Mouse (Mus musculus): ENCODE measurements around the gene Relb.

- TF ChIP-seq POLR2A (IDR thresholded peaks at IDR 0.05; ENCODE audit: borderline replicate concordance, extremely low read depth, low read depth, low read length) (no peak), CTCF (IDR thresholded peaks at IDR 0.05; ENCODE audit: insufficient read depth, low read length) (no peak)
These were observed 51.9 kb downstream of the Relb start, which contains the start of the genes Zfp296 and Gemin7 for GRCm38 (mm10) chr7:19577141-19577852.
